Mouse (Mus musculus) brain, embryonic 14.5 days (tissue): Measurements from ENCODE around the gene Gla.

ENCODE experiments used
- CTCF ChIP-seq: fragments of 200-500 bp; IDR thresholded peaks from 2 replicates; pipeline ENCODE4 v1.5.1; 2012; ENCODE audit warnings: inconsistent platforms, mild to moderate bottlenecking, moderate library complexity, borderline replicate concordance; ENCODE audit not compliant: insufficient read depth, insufficient read length; ENCODE audit errors: extremely low read depth
- POLR2A ChIP-seq: fragments of 200-500 bp; IDR thresholded peaks from 2 replicates; pipeline ENCODE4 v1.6.1; 2012; ENCODE audit warnings: mild to moderate bottlenecking, inconsistent platforms, borderline replicate concordance; ENCODE audit not compliant: poor library complexity, insufficient read depth, insufficient read length, severe bottlenecking; ENCODE audit errors: extremely low read depth

DNA sequence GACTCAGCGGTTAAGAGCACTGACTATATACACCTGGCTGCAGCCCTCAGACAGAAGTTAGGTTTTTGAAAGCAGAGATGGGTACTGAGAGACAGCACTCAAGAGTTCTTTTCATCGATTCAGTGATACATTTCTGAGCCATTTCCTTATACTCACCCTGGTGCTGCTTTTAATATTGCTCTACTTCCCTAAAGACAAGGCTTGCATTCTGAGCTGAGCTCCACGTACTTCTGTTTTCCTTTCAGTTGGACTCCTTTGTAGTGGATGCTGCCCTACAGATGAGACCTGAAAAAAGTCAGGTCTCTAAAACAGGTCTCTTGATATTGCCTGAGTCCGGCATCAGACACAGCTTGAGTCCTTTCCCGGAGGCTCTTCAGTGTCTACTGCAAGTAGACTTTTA lies 31.8 kb upstream of the Gla start:
- TF ChIP-seq POLR2A (no peak), CTCF (no peak)
